Mouse (Mus musculus): ENCODE results near the gene Ksr1. TPM values are rescaled to one million over a fixed set of nuclear protein-coding genes. Genes with fewer than 3 reads are reported as not detected.
A peak's percentile ranks its signal among the peaks of the same experiment; 100 is the strongest.

Gene Ksr1
- polyA plus RNA-seq, 1 experiment from 2014 or later, result 6.0 TPM

DNA sequence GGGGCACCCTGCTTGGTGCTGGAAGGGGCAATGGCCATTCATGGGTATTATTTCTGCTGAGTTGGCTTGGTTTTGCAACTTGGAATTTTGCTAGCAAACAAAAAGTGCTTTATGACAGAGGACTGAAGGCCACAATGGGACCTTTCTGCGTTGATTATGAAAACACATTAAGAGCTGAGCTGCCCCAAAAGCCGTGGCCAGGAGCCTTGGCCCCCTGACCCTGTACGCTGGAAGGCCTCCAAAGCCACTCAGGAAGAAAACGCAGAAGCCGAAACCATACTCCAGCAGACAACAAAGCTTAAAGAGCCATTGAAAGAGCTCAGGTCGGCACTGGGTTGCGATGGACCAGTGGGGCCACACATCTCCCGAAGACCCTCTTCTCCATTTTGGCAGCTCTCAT lies 47.2 kb downstream of the Ksr1 start:
- Histone ChIP-seq H3K4me1 (replicated peaks; ENCODE audit: control insufficient read depth, insufficient read depth, low read length) (peaks cover 56% of the 10 kb centered on the region), H3K27ac (ENCODE audit: low read depth) (no peak overlapping the region), H3K27me3 (replicated peaks; ENCODE audit: control insufficient read depth, insufficient read depth, low read length) (no peaks in the 10 kb centered on the region), H3K36me3 (ENCODE audit: control insufficient read depth, insufficient read depth, low read length) (no peaks in the 10 kb centered on the region), H3K4me2 (ENCODE audit: low read length) (no peak overlapping the region), H3K4me3 (ENCODE audit: low read depth, low read length) (no peak overlapping the region), H3K9ac (ENCODE audit: low read length) (no peak overlapping the region), H3K9me3 (ENCODE audit: control insufficient read depth, low read length) (no peaks in the 10 kb centered on the region)
- DNase-seq (ENCODE audit: low spot score), result no peak
- no peak for ATAC-seq (replicated peaks; ENCODE audit: low FRiP score, low TSS enrichment, low read depth)
- WGBS, result 50% methylated on average over 8 of the region's 8 CpGs

DNA sequence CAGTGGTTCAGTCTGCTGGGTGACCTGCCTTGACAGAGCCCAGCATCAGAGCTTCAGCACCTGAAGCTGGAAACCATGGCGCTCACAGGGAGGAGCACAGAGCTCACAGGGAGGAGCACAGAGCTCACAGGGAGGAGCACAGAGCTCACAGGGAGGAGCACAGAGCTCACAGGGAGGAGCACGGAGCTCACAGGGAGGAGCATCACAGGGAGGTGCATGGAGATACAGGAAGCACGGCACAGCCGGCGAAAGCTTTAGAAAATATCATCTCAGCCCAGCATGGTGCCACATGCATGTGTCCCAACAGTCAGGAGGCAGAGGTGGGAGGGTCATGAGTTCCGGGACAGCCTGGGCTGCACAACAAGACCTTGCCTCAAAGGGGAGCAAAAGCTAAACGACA lies 48.5 kb downstream of the Ksr1 start:
- Histone ChIP-seq H3K4me1 (replicated peaks; ENCODE audit: control insufficient read depth, insufficient read depth, low read length) (peaks cover 54% of the 10 kb centered on the region), H3K27ac (ENCODE audit: low read depth) (no peak overlapping the region)

DNA sequence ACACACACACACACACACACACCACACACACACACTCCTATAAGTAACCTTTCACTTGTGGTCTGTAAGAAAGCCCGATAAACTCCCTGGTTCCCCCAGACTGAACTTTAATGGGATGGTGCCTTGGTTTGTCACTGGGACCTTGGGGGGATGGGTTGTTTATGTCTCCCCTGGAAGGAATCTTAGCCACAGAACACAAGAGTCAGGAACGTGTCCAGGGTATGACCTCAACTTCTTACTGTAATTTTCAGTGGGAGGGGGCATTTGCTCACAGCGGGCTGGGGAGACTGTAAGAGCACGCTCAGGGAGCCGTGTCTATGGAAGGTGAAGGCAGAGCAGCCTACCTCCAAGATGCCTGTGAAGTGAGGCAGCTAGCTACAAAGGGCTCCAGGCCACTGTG lies 49.5 kb downstream of the Ksr1 start:
- Histone ChIP-seq H3K27me3 (replicated peaks; ENCODE audit: control insufficient read depth, insufficient read depth, low read length) (no peaks in the 10 kb centered on the region), H3K36me3 (ENCODE audit: control insufficient read depth, insufficient read depth, low read length) (no peaks in the 10 kb centered on the region), H3K9me3 (ENCODE audit: control insufficient read depth, low read length) (no peaks in the 10 kb centered on the region), H3K4me3 (ENCODE audit: low read depth, low read length) (no peak overlapping the region), H3K9ac (ENCODE audit: low read length) (no peak overlapping the region), H3K27ac (ENCODE audit: low read depth) (no peak overlapping the region), H3K4me2 (ENCODE audit: low read length) (no peak overlapping the region), H3K4me1 (replicated peaks; ENCODE audit: control insufficient read depth, insufficient read depth, low read length) (peaks cover 52% of the 10 kb centered on the region)
- WGBS, result 54% methylated on average over 5 of the region's 5 CpGs
- no peak for DNase-seq (ENCODE audit: low spot score)
- ATAC-seq (replicated peaks; ENCODE audit: low FRiP score, low TSS enrichment, low read depth), result no peak

More for the DNA sequence above, 48.5 kb downstream of the Ksr1 start:
- no peak for ATAC-seq (replicated peaks; ENCODE audit: low FRiP score, low TSS enrichment, low read depth)
- no peak overlapping the region for H3K9ac ChIP-seq (ENCODE audit: low read length)
- no peak for DNase-seq (ENCODE audit: low spot score)
- no peak overlapping the region for H3K4me3 ChIP-seq (ENCODE audit: low read depth, low read length)
- H3K4me2 ChIP-seq (ENCODE audit: low read length), result no peak overlapping the region
- no peaks in the 10 kb centered on the region for H3K9me3 ChIP-seq (ENCODE audit: control insufficient read depth, low read length)
- H3K36me3 ChIP-seq (ENCODE audit: control insufficient read depth, insufficient read depth, low read length), result no peaks in the 10 kb centered on the region
- H3K27me3 ChIP-seq (replicated peaks; ENCODE audit: control insufficient read depth, insufficient read depth, low read length), result no peaks in the 10 kb centered on the region
- WGBS, result 88% methylated on average over 7 of the region's 7 CpGs

DNA sequence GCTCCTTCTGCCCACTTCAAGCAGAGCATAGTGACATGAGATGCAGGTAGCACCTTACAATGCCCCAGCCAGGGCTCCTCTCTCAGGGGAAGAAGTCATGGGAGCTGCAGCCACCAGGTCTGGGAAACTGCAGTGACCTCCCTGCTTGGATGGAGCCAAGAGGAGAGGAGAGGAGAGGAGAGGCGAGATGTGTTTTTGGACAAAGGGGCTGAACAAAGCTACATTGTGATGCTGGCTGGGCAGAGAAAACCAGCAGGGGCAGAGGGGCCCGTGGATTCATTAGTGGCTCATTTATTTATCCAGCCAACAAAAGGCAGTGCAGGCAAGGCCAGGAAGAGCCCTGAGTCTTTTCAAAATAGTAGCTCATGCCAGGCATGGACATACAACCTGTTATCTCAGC lies 50.5 kb downstream of the Ksr1 start:
- H3K9me3 ChIP-seq (ENCODE audit: control insufficient read depth, low read length), result no peaks in the 10 kb centered on the region
- H3K4me1 ChIP-seq (replicated peaks; ENCODE audit: control insufficient read depth, insufficient read depth, low read length), result peaks cover 52% of the 10 kb centered on the region
- H3K27ac ChIP-seq (ENCODE audit: low read depth), result peak overlapping the region; percentile 78
- no peaks in the 10 kb centered on the region for H3K27me3 ChIP-seq (replicated peaks; ENCODE audit: control insufficient read depth, insufficient read depth, low read length)
- no peak overlapping the region for H3K4me3 ChIP-seq (ENCODE audit: low read depth, low read length)
- 34% methylated on average over 2 of the region's 2 CpGs for WGBS
- H3K36me3 ChIP-seq (ENCODE audit: control insufficient read depth, insufficient read depth, low read length), result no peaks in the 10 kb centered on the region
- H3K9ac ChIP-seq (ENCODE audit: low read length), result no peak overlapping the region
- no peak overlapping the region for H3K4me2 ChIP-seq (ENCODE audit: low read length)
- no peak for DNase-seq (ENCODE audit: low spot score)
- ATAC-seq (replicated peaks; ENCODE audit: low FRiP score, low TSS enrichment, low read depth), result no peak

DNA sequence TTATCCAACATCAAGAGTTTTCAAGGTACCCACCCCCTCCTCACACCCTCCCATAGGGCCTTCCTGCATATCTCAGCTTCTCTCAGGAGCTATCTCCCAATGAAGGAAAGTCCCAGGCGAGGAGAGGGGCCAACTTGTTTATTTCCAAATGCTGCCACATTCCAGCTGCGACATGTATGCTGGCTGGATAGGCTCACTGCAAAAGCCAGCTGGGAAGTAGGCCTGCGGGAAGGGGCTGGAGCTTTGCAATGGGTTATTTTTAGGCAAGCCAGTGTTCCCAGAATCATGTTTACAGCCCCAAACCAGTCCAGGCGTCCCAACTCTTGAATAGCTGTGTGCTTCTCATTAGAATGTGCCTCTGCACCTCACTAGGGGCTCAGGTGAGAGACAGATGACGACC lies 51.5 kb downstream of the Ksr1 start:
- Histone ChIP-seq H3K36me3 (ENCODE audit: control insufficient read depth, insufficient read depth, low read length) (no peaks in the 10 kb centered on the region), H3K27me3 (replicated peaks; ENCODE audit: control insufficient read depth, insufficient read depth, low read length) (no peaks in the 10 kb centered on the region), H3K27ac (ENCODE audit: low read depth) (peak overlapping the region; percentile 78), H3K4me1 (replicated peaks; ENCODE audit: control insufficient read depth, insufficient read depth, low read length) (peaks cover 52% of the 10 kb centered on the region), H3K4me2 (ENCODE audit: low read length) (no peak overlapping the region), H3K4me3 (ENCODE audit: low read depth, low read length) (no peak overlapping the region), H3K9me3 (ENCODE audit: control insufficient read depth, low read length) (no peaks in the 10 kb centered on the region), H3K9ac (ENCODE audit: low read length) (no peak overlapping the region)
- ATAC-seq (replicated peaks; ENCODE audit: low FRiP score, low TSS enrichment, low read depth) (peak; percentile 24; the same call in 1 of the 2 replicates), DNase-seq (ENCODE audit: low spot score) (no peak)
- WGBS, result 29% methylated on average over 5 of the region's 5 CpGs

DNA sequence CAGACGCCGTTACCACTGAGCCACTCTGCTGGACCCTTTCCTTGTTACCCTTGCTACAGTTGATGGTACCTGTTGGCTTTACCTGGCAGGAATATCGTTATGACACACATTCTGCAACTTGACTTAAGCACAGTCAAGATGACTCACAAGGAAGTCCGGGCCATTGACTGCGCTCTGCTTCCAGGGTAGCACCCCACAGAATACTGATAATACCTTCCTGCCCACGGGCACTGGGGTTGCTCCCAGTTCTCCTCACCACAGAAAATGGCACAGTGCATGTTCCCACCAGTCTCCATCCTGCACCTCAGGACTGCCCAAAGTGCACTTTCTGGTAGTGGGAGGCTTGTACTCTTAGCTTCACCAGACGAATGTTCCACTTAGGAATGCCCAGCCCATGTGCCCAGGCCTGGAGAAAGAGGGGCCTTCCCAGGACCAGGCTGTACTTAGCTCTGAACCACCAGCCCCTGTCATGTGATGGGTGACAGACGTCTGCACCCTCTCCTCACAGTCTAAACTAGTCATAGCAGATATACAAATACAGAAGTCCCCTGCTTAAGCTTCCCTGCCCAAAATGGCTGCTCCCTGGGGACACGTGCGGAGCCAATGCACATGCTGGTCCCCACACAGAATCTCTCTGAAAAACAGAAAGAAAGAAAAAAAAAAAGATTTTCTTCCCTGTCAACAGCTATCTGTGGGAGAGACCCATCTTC lies 52.1 kb downstream of the Ksr1 start:
- 74% methylated on average over 10 of the region's 10 CpGs for WGBS
- no peaks in the 10 kb centered on the region for H3K9me3 ChIP-seq (ENCODE audit: control insufficient read depth, low read length)
- DNase-seq (ENCODE audit: low spot score), result no peak

DNA sequence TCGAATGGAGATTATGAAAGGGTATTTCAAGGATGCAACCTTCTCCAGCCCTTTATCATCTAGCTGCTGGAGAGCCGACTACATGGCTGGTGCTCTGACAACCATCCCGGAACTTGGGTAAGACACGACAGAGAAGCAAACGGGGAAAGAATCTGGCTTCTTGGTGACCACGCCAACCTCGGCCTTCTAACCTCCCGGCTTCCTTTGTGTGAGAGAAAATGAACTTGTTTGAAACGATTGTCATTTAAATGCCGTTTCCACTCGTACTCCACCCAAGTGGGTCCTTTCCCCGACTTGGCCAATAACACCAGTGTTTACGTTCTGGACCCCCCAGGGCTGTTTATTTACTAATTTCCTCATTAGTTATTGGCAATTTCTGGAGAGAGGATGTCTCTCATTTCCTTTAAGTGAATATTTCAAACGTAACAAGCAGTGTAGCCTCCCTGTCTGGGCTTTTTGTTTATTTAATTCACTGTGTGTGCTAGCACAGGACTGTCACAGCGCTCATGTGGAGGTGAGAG lies 52.8 kb downstream of the Ksr1 start:
- DNase-seq (ENCODE audit: low spot score), result no peak
- no peaks in the 10 kb centered on the region for H3K9me3 ChIP-seq (ENCODE audit: control insufficient read depth, low read length)
- no peak overlapping the region for H3K4me2 ChIP-seq (ENCODE audit: low read length)
- H3K4me3 ChIP-seq (ENCODE audit: low read depth, low read length), result no peak overlapping the region
- no peaks in the 10 kb centered on the region for H3K36me3 ChIP-seq (ENCODE audit: control insufficient read depth, insufficient read depth, low read length)
- 68% methylated on average over 15 of the region's 15 CpGs for WGBS
- H3K9ac ChIP-seq (ENCODE audit: low read length), result no peak overlapping the region
- peaks cover 44% of the 10 kb centered on the region for H3K4me1 ChIP-seq (replicated peaks; ENCODE audit: control insufficient read depth, insufficient read depth, low read length)
- no peak for ATAC-seq (replicated peaks; ENCODE audit: low FRiP score, low TSS enrichment, low read depth)
- peak overlapping the region; percentile 78; the same call in 1 of the 2 replicates for H3K27ac ChIP-seq (ENCODE audit: low read depth)
- H3K27me3 ChIP-seq (replicated peaks; ENCODE audit: control insufficient read depth, insufficient read depth, low read length), result no peaks in the 10 kb centered on the region

More for the DNA sequence above, 52.1 kb downstream of the Ksr1 start:
- Histone ChIP-seq H3K4me1 (replicated peaks; ENCODE audit: control insufficient read depth, insufficient read depth, low read length) (peaks cover 50% of the 10 kb centered on the region), H3K9ac (ENCODE audit: low read length) (no peak overlapping the region), H3K4me2 (ENCODE audit: low read length) (no peak overlapping the region), H3K27ac (ENCODE audit: low read depth) (peak overlapping the region; percentile 78), H3K4me3 (ENCODE audit: low read depth, low read length) (no peak overlapping the region), H3K27me3 (replicated peaks; ENCODE audit: control insufficient read depth, insufficient read depth, low read length) (no peaks in the 10 kb centered on the region), H3K36me3 (ENCODE audit: control insufficient read depth, insufficient read depth, low read length) (no peaks in the 10 kb centered on the region)
- ATAC-seq (replicated peaks; ENCODE audit: low FRiP score, low TSS enrichment, low read depth), result no peak

DNA sequence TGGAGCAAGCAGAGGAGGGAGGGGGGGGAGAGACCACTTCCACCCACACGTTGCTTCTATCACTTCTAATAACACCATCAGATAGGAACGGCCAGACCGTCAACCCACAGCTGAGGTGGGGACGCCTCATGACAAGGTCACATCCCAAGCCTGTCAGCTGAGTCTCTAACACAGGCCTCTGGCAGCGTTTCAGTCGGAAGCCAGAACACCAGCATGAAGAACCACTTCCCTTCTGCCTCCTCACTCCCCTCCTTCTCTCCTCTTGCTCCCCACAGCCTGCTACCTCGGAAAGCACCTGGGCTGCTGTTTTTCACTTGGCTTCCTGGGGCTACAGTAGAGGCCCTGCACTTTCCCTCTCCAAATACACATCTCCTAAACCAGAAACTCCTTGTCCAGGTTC lies 53.4 kb downstream of the Ksr1 start:
- Histone ChIP-seq H3K27me3 (replicated peaks; ENCODE audit: control insufficient read depth, insufficient read depth, low read length) (no peaks in the 10 kb centered on the region), H3K9me3 (ENCODE audit: control insufficient read depth, low read length) (no peaks in the 10 kb centered on the region), H3K4me1 (replicated peaks; ENCODE audit: control insufficient read depth, insufficient read depth, low read length) (peaks cover 46% of the 10 kb centered on the region), H3K36me3 (ENCODE audit: control insufficient read depth, insufficient read depth, low read length) (no peaks in the 10 kb centered on the region), H3K4me3 (ENCODE audit: low read depth, low read length) (no peak overlapping the region), H3K27ac (ENCODE audit: low read depth) (no peak overlapping the region), H3K9ac (ENCODE audit: low read length) (no peak overlapping the region), H3K4me2 (ENCODE audit: low read length) (no peak overlapping the region)
- ATAC-seq (replicated peaks; ENCODE audit: low FRiP score, low TSS enrichment, low read depth), result no peak
- no peak for DNase-seq (ENCODE audit: low spot score)
- 67% methylated on average over 7 of the region's 7 CpGs for WGBS

DNA sequence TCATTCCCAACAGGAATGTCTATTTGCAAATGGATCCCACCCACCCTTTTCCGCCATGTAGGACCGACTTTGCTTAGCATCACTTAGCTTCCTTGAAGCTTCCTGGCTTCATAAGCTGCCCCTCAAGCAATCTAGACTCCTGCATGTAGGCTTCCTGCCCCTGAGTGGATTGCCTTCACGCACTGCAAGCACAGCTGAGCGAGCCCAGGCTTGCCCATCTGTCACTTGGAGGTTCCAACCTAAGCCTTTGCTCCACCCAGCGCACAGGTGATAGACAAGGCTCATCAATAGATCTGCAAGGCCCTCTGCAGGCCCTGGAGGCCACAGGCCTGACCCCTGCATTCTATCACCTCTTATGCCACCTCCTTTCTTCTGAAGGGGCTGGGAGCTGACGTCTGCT lies 54.0 kb downstream of the Ksr1 start:
- Histone ChIP-seq H3K9me3 (ENCODE audit: control insufficient read depth, low read length) (no peaks in the 10 kb centered on the region), H3K4me3 (ENCODE audit: low read depth, low read length) (no peak overlapping the region), H3K27me3 (replicated peaks; ENCODE audit: control insufficient read depth, insufficient read depth, low read length) (no peaks in the 10 kb centered on the region), H3K9ac (ENCODE audit: low read length) (no peak overlapping the region), H3K4me1 (replicated peaks; ENCODE audit: control insufficient read depth, insufficient read depth, low read length) (peaks cover 46% of the 10 kb centered on the region), H3K36me3 (ENCODE audit: control insufficient read depth, insufficient read depth, low read length) (no peaks in the 10 kb centered on the region), H3K4me2 (ENCODE audit: low read length) (no peak overlapping the region), H3K27ac (ENCODE audit: low read depth) (no peak overlapping the region)
- DNase-seq (ENCODE audit: low spot score), result no peak
- WGBS, result 94% methylated on average over 6 of the region's 6 CpGs
- ATAC-seq (replicated peaks; ENCODE audit: low FRiP score, low TSS enrichment, low read depth), result no peak
